Mouse (Mus musculus): ENCODE measurements at regions not wholly inside any gene's neighbourhood (a gene's known extent, or its start where the extent isn't known, plus 50 kb on each side); places are given as distances from the start of the nearest gene placed in this dataset.
A peak's percentile ranks its signal among the peaks of the same experiment; 100 is the strongest.

- no peak for DNase-seq
Observed at GRCm38 (mm10) chr16:97686561-97686960, 75.6 kb upstream of the Tmprss2 start.

DNA sequence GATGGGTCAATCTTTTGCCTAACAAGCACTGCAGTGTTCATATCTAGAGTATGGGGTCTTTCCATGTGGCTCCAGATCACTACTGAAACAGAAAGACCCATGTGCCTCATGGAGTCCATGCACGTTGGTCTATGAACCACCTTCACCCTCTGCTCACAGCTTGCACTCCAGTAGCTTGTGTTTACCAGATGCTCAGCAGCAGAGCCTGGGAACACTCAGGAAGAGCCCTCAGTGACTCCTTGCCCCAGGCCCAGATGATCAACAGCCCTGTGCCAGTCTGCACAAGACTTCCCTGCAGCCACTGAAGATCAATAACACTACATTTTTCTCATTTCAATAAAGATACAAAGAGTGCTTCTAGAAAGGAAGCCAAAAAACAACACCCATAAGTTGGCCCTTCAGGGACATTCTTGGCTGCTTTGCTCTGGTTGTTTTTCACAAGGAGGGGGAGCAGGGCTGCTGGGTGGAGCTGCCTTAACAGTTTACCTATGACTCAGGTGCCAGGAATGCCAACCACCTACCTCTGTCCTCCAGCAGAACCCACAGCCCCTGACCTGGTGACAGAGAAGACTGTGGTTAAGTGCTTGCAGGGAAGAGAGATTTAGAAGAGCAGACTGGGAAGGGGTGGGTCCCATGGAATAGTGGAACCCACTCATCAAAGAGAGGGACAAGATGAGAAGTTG lies 74.7 kb upstream of the Tmprss2 start:
- peak; percentile 61 to 76 for DNase-seq

- no peak for DNase-seq
Observed at GRCm38 (mm10) chr16:97681191-97681590, 70.2 kb upstream of the Tmprss2 start.

DNA sequence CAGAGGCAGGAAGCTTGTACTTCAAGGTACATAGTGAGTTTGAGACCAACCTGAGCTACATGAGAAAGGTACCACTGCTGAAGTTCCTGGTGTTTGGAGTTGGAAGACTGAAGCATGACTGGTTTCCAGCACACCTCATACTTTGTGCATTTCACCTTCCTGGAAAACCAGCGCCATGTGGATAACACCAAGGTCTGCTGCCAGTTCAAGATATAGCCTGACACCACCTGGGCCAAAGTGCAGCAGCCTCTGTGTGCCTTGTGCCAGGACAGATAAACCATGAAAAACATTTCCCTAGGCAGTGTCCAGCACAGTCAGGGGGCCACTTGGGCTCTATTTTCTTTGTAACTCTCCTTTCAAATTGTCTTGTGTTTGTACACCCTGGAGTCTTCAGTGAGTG lies 68.8 kb upstream of the Tmprss2 start:
- no peak for DNase-seq

GRCm38 (mm10) chr16:97679252-97679651 lies 68.3 kb upstream of the Tmprss2 start:
- DNase-seq = no peak

GRCm38 (mm10) chr16:97677621-97678020 lies 66.6 kb upstream of the Tmprss2 start:
- no peak for DNase-seq

- DNase-seq = no peak
Observed at GRCm38 (mm10) chr16:97673576-97673975, 62.6 kb upstream of the Tmprss2 start.

- peak; percentile 33 to 39 for DNase-seq
Observed at GRCm38 (mm10) chr16:97670131-97671038, 59.4 kb upstream of the Tmprss2 start.

- DNase-seq = no peak
Observed at GRCm38 (mm10) chr16:97667536-97667935, 56.5 kb upstream of the Tmprss2 start.

GRCm38 (mm10) chr16:97665518-97665917 lies 54.5 kb upstream of the Tmprss2 start:
- DNase-seq = peak; percentile 24 to 62

All from lung, postnatal 4 days (tissue).